Mouse (Mus musculus): ENCODE results near the gene Hbq1a. TPM values are rescaled to one million over a fixed set of nuclear protein-coding genes. Genes with fewer than 3 reads are reported as not detected.

Gene Hbq1a
- total RNA-seq, 2 experiments from 2014 or later, result not detected

DNA sequence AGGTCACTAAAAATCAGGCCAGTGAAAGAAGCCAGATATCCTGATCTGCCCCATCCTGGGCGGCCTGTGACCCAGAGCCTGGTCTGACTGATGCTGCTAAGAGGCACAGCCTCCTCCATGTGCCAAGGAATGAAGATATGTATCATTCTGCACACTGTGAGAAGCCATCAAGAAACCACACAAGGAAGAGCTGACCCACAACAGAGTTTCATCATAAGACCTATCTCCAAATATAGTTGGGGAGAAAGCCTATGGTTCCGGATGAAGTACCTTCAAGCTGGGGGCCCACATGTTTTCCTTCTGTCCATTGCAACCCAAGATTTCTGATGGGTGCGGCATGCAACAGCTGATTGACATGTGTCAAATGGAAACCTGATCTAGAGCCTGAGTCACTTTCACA lies 16.1 kb downstream of the Hbq1a start:
- ATAC-seq (ENCODE audit: poor library complexity, severe bottlenecking), result no peak

DNA sequence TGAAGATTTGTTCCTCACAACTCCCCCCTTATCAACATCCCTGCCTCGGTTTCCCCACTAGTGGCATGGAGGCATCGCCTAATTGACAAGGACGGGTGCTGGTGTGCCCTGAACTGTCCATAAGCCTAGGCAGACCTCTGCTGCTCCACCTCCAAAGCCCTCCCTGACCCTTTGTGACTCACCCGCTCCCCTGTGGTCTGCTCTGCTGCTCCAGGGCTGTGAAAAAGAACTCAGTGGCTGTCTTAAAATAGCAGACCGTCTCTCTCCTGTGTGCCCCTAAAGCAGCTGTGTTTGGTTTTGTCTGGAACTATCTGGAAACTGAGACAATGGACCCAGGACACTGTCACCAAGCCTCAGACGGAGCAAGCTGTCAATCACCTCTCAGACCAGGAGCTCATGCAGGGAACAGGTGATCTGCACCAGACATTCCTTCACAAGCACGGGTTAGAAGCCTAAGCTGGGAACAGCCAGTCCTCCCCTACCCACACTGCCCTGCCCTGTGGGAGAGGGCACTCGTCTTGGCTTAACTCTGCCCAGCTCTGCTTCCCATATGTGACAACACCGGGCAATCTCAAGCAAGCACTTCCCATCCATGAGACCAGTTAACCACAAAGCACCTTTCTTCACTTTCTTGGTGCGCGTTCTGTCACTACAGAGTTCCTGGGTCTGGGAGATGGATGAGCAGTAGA lies 20.8 kb downstream of the Hbq1a start:
- ATAC-seq (ENCODE audit: poor library complexity, severe bottlenecking), result 0 out of 2 replicates have a peak, but pooled peaks have one; percentile 6

GRCm38 (mm10) chr11:32321196-32321565 lies 21.3 kb downstream of the Hbq1a start:
- ATAC-seq (ENCODE audit: poor library complexity, severe bottlenecking), result peak; percentile 73

- peak; percentile 96 for ATAC-seq (ENCODE audit: poor library complexity, severe bottlenecking)
Measured at GRCm38 (mm10) chr11:32324609-32325008, 24.7 kb downstream of the Hbq1a start.

DNA sequence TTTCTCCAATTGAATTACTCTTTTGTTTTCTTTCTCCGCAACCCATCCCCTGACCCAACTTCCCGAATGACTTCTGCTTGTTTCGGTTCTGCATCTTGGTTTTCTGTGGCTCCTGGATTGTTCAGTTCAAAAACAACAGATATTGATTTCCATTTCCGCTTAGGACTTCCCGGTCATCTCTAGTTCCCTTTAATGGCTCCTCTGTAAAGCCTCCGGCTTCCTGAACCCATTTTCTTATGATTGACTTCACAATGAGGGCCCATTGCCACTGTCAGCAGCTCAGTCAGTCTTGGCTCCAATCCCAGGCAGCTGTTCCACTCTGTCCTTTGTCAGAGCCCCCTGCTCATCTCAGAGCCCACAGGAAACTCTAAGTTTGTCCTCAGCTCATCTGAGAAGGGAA lies 31.2 kb downstream of the Hbq1a start:
- ATAC-seq (ENCODE audit: poor library complexity, severe bottlenecking), result peak; percentile 88

DNA sequence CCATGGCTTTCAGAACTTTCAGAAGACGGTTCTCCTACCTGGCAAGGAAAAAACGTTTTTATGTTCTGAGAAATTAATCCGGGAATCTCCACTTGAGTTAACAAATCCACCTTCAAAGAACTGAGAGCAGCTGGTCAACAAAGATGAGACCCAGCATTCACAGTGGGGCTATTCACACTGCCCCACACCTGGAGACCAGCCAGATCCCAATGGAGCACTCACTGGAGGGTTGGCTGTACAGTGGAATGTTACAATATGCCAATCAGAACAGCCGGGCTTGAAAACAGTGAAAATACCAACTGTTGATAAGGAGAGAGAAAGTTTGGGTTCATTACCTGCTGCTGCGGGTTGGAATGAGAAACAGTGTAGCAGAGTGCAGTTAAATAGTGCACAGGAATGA lies 32.0 kb downstream of the Hbq1a start:
- no peak for ATAC-seq (ENCODE audit: poor library complexity, severe bottlenecking)

- peak; percentile 67 for ATAC-seq (ENCODE audit: poor library complexity, severe bottlenecking)
Measured at GRCm38 (mm10) chr11:32333235-32333634, 33.4 kb downstream of the Hbq1a start.

GRCm38 (mm10) chr11:32336435-32336907 lies 36.6 kb downstream of the Hbq1a start:
- no peak for ATAC-seq (ENCODE audit: poor library complexity, severe bottlenecking)

DNA sequence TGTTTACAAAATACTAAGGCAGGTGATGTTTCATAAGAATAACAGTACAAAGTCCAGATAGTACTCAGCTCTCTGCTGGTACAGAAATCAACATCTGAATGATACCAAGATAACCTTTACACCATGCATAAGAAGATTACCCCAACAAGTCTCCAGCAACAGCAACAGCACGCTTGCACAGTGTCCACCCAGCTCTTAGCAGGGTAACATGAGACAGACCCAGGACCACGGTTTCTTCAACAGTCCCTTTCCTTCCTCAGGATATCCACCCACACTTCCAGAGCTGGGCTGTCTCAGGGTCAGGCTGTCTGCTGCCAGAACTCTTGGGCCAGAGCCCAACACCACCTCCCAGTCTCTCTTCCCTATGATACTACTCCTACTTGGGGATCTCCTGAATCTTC lies 39.3 kb downstream of the Hbq1a start:
- no peak for ATAC-seq (ENCODE audit: poor library complexity, severe bottlenecking)

- peak; percentile 64 for ATAC-seq (ENCODE audit: poor library complexity, severe bottlenecking)
Measured at GRCm38 (mm10) chr11:32340476-32341473, 40.9 kb downstream of the Hbq1a start.

DNA sequence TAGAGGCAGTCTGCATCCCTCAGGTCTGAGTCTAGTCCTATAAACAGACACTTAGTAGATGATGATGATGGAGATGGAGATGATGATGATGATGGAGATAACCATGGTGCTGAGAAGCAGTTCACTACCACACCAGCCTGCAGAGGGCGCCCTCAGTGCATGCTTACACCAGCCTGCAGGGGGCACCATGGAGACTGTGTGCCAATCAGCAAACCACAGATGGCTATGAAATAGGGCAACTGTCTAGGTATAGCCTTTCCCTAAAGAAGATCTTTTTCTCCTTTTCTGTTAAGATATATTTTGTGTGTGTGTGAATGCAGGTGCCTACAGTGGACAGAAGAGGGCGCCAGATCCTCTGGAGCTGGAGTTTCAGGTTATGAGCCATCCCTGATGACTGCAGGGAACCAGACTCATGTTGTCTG lies 42.9 kb downstream of the Hbq1a start:
- peak; percentile 67 for ATAC-seq (ENCODE audit: poor library complexity, severe bottlenecking)

- no peak for ATAC-seq (ENCODE audit: poor library complexity, severe bottlenecking)
Measured at GRCm38 (mm10) chr11:32343350-32343749, 43.5 kb downstream of the Hbq1a start.

DNA sequence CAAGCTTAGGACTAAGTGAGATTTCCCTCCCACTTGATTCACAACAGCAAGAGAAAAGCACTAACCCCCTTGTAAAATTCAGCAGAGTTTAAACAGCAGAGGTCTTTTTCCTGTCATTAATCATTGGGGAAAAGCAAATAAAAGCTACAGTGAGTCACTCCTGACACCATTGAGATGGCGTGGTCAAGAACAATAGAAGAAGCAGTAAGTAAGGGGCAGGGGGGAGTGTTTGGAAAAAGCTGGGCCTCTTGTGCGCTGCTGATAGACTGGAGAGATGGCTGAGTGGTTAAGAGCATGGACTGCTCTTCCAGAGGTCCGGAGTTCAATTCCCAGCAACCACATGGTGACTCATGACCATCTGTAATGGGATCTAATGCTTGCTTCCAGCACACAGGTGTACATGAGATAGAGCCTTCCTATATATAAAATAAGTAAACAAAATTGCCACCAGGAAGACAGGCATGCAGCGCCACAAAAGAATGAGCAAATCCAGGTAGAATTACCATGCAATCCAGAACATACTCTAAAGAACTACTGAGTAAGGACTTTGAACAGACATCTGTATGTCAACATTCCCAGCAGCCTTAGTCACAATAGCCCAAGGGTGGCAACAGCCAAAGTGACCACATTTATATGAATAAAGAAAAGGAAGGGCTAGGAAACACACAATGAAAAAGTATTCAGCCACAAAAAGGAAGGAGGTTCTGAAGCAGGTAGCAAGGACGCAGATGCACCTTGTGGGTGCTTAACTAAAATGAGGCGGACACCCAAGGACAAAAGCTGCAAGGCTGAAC lies 45.8 kb downstream of the Hbq1a start:
- ATAC-seq (ENCODE audit: poor library complexity, severe bottlenecking), result no peak

- ATAC-seq (ENCODE audit: poor library complexity, severe bottlenecking), result no peak
Measured at GRCm38 (mm10) chr11:32347264-32347606, 47.4 kb downstream of the Hbq1a start.

GRCm38 (mm10) chr11:32347607-32348432 lies 48.0 kb downstream of the Hbq1a start, which contains the start of gene Sh3pxd2b:
TSS of gene Sh3pxd2b (plus strand) at chr11:32347820.
- peak; percentile 34 for ATAC-seq (ENCODE audit: poor library complexity, severe bottlenecking)

- no peak for ATAC-seq (ENCODE audit: poor library complexity, severe bottlenecking)
Measured at GRCm38 (mm10) chr11:32348433-32349283, 48.8 kb downstream of the Hbq1a start.

DNA sequence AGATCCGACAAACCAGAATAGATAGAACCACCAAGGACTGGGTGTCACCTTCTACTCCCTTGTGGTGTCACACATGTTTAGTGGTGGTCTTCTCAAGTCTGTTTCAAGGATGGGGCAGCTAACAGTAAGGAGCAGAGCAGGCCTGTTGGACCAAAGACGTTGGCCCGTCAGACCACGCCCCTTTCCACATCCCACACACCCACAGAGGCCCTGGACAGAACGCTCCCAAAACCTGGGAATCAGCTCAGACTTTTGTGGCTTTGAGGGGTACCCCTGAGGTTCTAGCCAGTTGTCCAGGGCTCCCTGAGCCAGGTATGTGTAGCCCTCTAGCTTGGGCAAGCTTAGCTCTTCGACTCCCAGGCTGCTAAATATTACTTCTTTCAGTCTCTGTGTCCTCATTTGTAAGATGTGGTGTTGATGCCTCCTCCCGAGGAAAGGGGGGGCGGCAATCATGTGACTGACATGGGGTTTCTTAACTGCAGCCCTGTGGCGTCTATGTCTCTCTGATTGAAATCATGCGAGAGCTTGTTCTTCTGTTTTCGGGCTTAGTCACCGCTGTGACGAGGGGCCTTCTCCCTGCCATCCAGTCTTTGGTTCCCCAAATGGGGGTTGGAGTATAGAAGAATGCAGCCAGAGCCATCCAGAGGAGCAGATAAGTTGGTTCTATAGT lies 49.5 kb downstream of the Hbq1a start:
- ATAC-seq (ENCODE audit: poor library complexity, severe bottlenecking), result peak; percentile 74

All from megakaryocyte, adult 5-6 weeks (primary cell).